Mouse (Mus musculus): ENCODE results near the gene Slc48a1. TPM values are rescaled to one million over a fixed set of nuclear protein-coding genes. Genes with fewer than 3 reads are reported as not detected.

The Slc48a1 gene
- polyA plus RNA-seq, 1 experiment: 117 TPM

DNA sequence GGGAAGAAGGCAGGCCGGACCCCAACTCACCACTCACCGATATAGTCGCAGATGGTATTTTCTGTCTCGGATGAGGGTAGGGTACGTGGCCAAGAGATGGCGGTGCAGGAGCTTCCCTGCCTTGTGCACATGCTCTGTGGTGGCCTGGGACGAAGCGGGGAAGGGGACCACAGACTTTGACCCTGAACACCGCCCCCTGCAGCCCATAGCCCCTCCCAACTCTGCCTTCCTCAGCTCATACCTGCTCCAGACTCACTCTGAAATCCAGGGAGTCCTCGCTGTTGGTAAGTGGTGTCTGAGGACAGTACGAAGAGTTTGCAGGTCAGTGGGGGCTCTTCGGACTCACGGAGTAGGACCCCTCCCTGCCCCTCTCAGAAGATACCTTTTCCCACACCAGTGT is 16.9 kb upstream of the Slc48a1 start:
- DNase-seq (ENCODE audit: low read depth in 1 of 2, low spot score in 2 of 2): no peak
- Histone ChIP-seq H3K4me1 (ENCODE audit: control insufficient read depth, insufficient read depth, insufficient read length) (peaks cover 9% of the 10 kb centered on the region; the same call in 1 of the 2 replicates), H3K27ac (ENCODE audit: insufficient read depth, low read length) (no peak overlapping the region), H3K36me3 (ENCODE audit: control insufficient read depth, insufficient read depth, low read length) (no peaks in the 10 kb centered on the region), H3K4me3 (ENCODE audit: extremely low read depth, insufficient read depth, insufficient read length) (no peak overlapping the region), H3K27me3 (ENCODE audit: control insufficient read depth, insufficient read depth, low read length) (no peaks in the 10 kb centered on the region)
- TF ChIP-seq POLR2A (IDR thresholded peaks at IDR 0.05; ENCODE audit: low read depth, low read length) (no peak), CTCF (IDR thresholded peaks at IDR 0.05; ENCODE audit: extremely low read depth, insufficient read depth, insufficient read length, insufficient replicate concordance) (no peak)
- WGBS: 91% methylated on average over 13 of the region's 13 CpGs

- H3K4me1 ChIP-seq (ENCODE audit: control insufficient read depth, insufficient read depth, insufficient read length): peaks cover 13% of the 10 kb centered on the region
- no peak overlapping the region for H3K4me3 ChIP-seq (ENCODE audit: extremely low read depth, insufficient read depth, insufficient read length)
- H3K27me3 ChIP-seq (ENCODE audit: control insufficient read depth, insufficient read depth, low read length): 0 out of 2 replicates have a peak, but pooled peaks cover 2% of the 10 kb centered on the region
- H3K27ac ChIP-seq (ENCODE audit: insufficient read depth, low read length): no peak overlapping the region
- no peak for DNase-seq (ENCODE audit: low read depth in 1 of 2, low spot score in 2 of 2)
- 53% methylated on average over 9 of the region's 9 CpGs for WGBS
- H3K36me3 ChIP-seq (ENCODE audit: control insufficient read depth, insufficient read depth, low read length): no peaks in the 10 kb centered on the region
- TF ChIP-seq POLR2A (IDR thresholded peaks at IDR 0.05; ENCODE audit: low read depth, low read length) (no peak), CTCF (IDR thresholded peaks at IDR 0.05; ENCODE audit: extremely low read depth, insufficient read depth, insufficient read length, insufficient replicate concordance) (no peak)
These were observed 15.6 kb upstream of the Slc48a1 start for GRCm38 (mm10) chr15:97762733-97763132.

- TF ChIP-seq POLR2A (IDR thresholded peaks at IDR 0.05; ENCODE audit: low read depth, low read length) (no peak), CTCF (IDR thresholded peaks at IDR 0.05; ENCODE audit: extremely low read depth, insufficient read depth, insufficient read length, insufficient replicate concordance) (no peak)
- no peak for DNase-seq (ENCODE audit: low read depth in 1 of 2, low spot score in 2 of 2)
- Histone ChIP-seq H3K27ac (ENCODE audit: insufficient read depth, low read length) (no peak overlapping the region), H3K36me3 (ENCODE audit: control insufficient read depth, insufficient read depth, low read length) (no peaks in the 10 kb centered on the region), H3K27me3 (ENCODE audit: control insufficient read depth, insufficient read depth, low read length) (0 out of 2 replicates have a peak, but pooled peaks cover 2% of the 10 kb centered on the region), H3K4me3 (ENCODE audit: extremely low read depth, insufficient read depth, insufficient read length) (no peak overlapping the region), H3K4me1 (ENCODE audit: control insufficient read depth, insufficient read depth, insufficient read length) (peaks cover 13% of the 10 kb centered on the region)
- WGBS: 45% methylated on average over 9 of the region's 9 CpGs
These were observed 14.9 kb upstream of the Slc48a1 start for GRCm38 (mm10) chr15:97763256-97764049.

DNA sequence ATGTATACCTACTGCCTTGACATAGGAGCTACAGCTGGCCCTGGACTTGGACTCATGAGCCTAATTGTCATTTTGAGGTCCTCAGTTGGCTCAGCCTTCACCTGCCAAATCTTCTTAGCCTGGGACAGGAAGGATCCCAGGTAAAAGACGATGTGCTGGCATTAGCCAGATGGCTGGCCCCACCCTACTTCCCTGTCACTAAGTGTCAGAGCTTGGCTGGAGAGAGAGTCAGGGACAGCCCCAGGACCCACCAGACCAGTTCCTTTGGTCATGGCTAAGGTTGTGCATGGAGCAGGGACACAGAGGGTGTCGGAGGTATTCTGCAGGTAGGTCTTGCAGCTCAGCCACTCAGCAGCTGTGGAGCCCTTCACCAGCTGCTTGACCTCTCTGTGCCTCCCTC is 13.8 kb upstream of the Slc48a1 start:
- Histone ChIP-seq H3K27ac (ENCODE audit: insufficient read depth, low read length) (no peak overlapping the region), H3K4me1 (ENCODE audit: control insufficient read depth, insufficient read depth, insufficient read length) (peaks cover 13% of the 10 kb centered on the region)

DNA sequence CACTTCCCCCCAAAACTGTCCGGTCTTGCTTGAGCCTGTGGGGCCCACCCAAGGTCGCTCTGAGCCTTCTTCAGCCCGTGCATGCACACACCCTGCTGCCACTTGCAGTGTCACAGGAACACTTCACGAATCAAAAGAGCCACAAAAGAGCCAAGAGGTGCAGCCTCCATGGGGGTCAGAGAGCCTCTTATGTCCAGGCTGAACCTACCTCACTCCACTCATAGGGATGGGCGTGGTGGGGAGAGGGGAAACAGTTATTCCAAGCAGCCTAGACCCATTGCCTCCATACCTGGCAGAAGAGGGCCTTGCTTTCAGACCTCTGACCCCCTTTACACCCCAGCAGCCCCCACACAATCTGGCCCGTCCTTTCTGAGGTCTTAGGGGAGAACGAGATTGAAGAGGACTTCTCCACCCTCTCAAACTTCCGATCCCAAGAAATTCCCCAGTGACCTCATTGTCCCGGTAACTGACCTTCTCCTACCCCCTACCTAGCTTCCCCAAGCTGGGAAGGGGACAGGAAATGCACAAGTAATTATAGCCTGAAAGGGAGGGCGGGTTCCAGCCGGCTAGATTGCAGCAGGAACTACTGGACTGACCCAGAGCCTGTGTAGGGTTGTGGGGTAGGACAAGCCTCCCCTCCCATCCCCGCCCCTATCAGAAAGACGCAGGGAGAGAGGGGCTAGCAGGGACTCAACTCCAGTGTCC is 13.1 kb upstream of the Slc48a1 start:
- Histone ChIP-seq H3K27ac (ENCODE audit: insufficient read depth, low read length) (peak overlapping the region; percentile 13; the same call in 1 of the 2 replicates), H3K36me3 (ENCODE audit: control insufficient read depth, insufficient read depth, low read length) (no peaks in the 10 kb centered on the region), H3K4me3 (ENCODE audit: extremely low read depth, insufficient read depth, insufficient read length) (no peak overlapping the region), H3K4me1 (ENCODE audit: control insufficient read depth, insufficient read depth, insufficient read length) (peaks cover 13% of the 10 kb centered on the region), H3K27me3 (ENCODE audit: control insufficient read depth, insufficient read depth, low read length) (0 out of 2 replicates have a peak, but pooled peaks cover 2% of the 10 kb centered on the region)
- 80% methylated on average over 13 of the region's 13 CpGs for WGBS
- no peak for TF ChIP-seq POLR2A (IDR thresholded peaks at IDR 0.05; ENCODE audit: low read depth, low read length)
- TF ChIP-seq CTCF (IDR thresholded peaks at IDR 0.05; ENCODE audit: extremely low read depth, insufficient read depth, insufficient read length, insufficient replicate concordance): no peak
- DNase-seq (ENCODE audit: low read depth in 1 of 2, low spot score in 2 of 2): no peak

More for the DNA sequence above, 13.8 kb upstream of the Slc48a1 start:
- no peak overlapping the region for H3K4me3 ChIP-seq (ENCODE audit: extremely low read depth, insufficient read depth, insufficient read length)
- H3K27me3 ChIP-seq (ENCODE audit: control insufficient read depth, insufficient read depth, low read length): 0 out of 2 replicates have a peak, but pooled peaks cover 2% of the 10 kb centered on the region
- 85% methylated on average over 2 of the region's 2 CpGs for WGBS
- no peaks in the 10 kb centered on the region for H3K36me3 ChIP-seq (ENCODE audit: control insufficient read depth, insufficient read depth, low read length)
- TF ChIP-seq POLR2A (IDR thresholded peaks at IDR 0.05; ENCODE audit: low read depth, low read length): no peak
- TF ChIP-seq CTCF (IDR thresholded peaks at IDR 0.05; ENCODE audit: extremely low read depth, insufficient read depth, insufficient read length, insufficient replicate concordance): no peak
- no peak for DNase-seq (ENCODE audit: low read depth in 1 of 2, low spot score in 2 of 2)

- peaks cover 13% of the 10 kb centered on the region for H3K4me1 ChIP-seq (ENCODE audit: control insufficient read depth, insufficient read depth, insufficient read length)
- TF ChIP-seq CTCF (IDR thresholded peaks at IDR 0.05; ENCODE audit: extremely low read depth, insufficient read depth, insufficient read length, insufficient replicate concordance): no peak
- no peak for TF ChIP-seq POLR2A (IDR thresholded peaks at IDR 0.05; ENCODE audit: low read depth, low read length)
- H3K4me3 ChIP-seq (ENCODE audit: extremely low read depth, insufficient read depth, insufficient read length): peak overlapping the region; percentile 58
- H3K36me3 ChIP-seq (ENCODE audit: control insufficient read depth, insufficient read depth, low read length): no peaks in the 10 kb centered on the region
- no peak for DNase-seq (ENCODE audit: low read depth in 1 of 2, low spot score in 2 of 2)
- H3K27me3 ChIP-seq (ENCODE audit: control insufficient read depth, insufficient read depth, low read length): 0 out of 2 replicates have a peak, but pooled peaks cover 2% of the 10 kb centered on the region
- no peak overlapping the region for H3K27ac ChIP-seq (ENCODE audit: insufficient read depth, low read length)
- WGBS: 59% methylated on average over 8 of the region's 8 CpGs
These were observed 12.1 kb upstream of the Slc48a1 start for GRCm38 (mm10) chr15:97766194-97766593.
